Mouse (Mus musculus): Measurements from ENCODE around the gene Gm49322.
A peak's percentile ranks its signal among the peaks of the same experiment; 100 is the strongest.
"Not testable (repeated sequence)": the region's sequence is repeated elsewhere in the genome, so short reads cannot be mapped to it uniquely, and the experiment has no call there.

Gene Gm49322

DNA sequence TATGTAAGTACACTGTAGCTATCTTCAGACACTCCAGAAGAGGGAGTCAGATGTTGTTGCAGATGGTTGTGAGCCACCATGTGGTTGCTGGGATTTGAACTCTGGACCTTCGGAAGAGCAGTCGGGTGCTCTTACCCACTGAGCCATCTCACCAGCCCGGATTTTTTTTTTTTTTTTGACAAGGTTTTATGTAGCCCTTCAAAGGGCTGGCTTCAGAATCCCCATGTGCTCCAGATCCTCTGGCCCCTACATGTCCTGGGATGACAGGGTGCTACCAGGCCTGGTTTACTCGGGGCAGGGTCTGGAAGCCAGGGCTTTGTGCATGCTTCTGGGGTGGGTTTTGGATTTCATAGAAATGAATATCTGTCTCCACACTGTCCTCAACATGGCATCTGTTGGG, at the start of gene Gm49322:
TSS of gene Gm49322 (plus strand) at position 301 of the 400 bp plus-strand sequence.
- DNase-seq, result not testable (repeated sequence)

DNA sequence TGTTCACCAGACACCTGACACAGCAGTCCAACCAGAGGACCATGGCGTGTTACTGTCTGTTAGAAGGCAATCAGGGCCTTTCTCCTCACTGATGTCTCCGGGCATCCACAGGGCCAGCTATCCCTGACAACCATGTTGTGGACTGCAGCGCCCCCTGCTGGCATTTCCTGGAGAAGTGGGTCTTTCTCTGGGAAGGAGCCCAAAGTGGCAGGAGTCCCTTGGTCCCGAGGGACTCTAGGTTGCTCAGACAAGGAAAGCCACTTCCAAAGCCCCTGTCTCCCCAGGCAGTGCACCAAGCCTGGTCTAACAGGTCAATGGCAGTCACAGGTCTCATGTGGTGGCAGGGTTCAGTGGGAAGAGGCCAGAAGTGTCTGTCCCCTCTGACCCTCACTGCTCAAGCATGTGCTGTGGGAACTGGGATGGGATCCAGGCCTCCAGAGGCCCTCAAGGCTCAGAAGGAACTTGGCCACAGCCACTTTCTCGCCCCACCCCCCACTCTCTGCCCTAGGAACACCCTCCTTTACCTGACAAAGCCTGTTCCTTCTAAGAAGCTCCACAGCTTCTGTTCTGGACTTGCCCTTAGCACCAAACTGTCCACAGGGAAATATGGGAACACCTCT, 48.4 kb upstream of the Gm49322 start:
- no peak for DNase-seq

DNA sequence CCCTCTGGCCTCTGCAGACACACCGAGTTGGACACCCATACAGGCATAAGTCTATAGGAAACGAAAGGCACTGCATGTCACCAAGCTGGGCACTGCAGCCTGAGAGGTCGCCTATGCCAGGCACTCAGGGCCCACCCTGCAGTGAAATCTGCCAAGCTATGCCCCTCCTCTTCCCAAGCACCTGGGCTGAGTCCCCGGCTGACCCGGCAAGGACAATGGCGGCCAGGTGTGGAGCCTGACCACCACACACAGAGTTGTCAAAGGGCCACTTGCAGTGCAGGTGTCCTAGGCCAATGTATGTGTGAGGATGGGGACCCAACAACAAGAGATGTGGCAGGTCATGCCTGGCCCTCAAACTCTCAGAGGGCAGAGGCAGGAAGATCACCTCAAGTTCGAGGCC, 46.4 kb upstream of the Gm49322 start:
- no peak for DNase-seq

DNA sequence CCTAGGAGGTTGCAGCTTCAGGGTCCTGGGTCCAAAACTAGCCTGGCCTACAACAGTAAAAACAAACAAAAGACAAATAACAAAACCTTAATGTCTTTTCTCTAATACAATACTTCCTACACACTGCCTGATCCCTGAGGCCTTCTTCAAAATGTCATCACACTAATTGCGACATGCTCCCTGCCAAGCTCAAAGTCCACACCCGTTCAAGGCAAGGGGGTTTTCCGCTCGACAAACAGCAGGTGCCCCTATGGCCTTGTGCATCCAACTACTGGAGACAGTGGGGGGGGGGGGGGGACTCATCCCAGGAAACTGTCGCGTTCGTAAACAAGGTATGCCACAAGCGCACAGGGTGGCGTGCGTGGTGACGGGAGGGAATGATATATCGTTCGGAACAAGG, 45.2 kb upstream of the Gm49322 start:
- DNase-seq, result no peak

DNA sequence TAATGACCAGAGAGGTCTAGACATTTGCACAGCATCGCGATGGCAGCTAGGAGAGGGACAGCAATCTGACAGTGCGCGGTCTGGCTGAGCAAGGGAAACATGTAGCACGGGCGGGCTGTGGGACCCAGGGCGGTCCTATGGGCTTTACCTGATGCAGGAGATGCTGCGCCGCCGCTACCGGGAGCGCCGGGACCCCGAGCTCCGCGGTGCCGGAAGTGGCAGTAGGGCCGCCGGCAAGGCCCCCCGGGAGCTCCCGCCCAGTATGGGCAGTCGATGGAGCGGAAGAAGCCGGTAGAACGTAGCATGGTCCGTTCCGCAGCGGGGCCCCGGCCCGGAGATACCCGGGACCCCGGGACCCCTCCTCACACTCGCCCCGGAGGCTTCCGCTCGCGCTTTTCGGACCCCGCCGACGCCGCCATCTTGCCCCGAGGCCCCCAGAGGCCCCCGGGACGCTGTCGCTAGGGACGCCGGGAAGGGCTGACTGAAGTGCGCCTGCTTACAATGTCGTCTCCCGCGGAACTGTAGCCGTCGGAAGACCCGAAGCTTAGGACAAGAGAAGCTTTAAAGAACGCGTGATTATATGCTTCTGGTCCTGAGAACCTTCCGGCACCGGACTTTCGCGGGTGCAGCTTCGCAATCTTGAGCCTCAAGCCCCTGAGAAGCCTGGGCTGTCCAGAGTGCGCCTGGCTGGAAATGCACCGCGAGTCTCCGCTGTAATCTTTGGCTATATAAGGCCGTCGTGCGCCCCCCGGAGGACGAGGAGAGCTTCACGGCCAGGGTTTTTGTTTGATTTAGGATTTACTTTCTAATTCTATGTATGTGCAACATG, 44.5 kb upstream of the Gm49322 start, which contains the start of gene Rexo1:
TSS of gene Rexo1 (minus strand) at position 445 of the 829 bp plus-strand sequence.
- DNase-seq, result peak; percentile 92

DNA sequence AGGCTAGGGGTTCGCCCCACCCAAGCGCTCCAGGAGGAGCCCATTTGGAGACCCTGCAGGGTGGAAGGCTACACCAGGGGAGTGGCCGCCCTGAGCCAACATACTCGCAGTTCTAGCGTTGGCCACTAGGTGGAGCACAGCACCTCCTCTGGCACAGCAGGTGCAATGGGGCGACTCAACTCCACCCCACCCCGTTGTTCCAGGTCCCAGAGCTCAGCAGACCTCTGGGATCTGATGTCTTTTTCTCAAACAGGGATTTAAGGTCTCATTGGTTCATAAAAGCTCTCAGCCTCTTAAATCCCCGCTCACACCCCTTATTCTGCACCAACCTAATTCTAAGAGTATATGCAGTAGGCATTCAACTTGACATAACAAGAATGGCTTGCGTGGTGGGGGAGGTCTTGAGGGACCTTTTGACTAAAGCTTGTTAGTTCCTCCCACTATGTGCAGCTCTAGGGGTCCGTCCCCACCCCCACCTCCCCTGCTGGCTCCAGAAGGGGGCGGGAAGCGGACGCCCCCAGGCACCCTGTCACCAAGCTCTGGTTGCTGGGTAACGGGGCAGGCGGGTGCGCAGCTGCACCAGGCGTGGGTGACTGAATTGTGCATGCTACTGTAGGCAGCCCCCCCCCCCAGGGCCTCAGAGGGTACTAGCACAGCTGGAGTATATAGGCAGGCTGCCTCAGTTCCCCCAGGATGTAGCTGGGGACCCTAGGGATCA, 39.3 kb upstream of the Gm49322 start:
- peak; percentile 86 for DNase-seq

DNA sequence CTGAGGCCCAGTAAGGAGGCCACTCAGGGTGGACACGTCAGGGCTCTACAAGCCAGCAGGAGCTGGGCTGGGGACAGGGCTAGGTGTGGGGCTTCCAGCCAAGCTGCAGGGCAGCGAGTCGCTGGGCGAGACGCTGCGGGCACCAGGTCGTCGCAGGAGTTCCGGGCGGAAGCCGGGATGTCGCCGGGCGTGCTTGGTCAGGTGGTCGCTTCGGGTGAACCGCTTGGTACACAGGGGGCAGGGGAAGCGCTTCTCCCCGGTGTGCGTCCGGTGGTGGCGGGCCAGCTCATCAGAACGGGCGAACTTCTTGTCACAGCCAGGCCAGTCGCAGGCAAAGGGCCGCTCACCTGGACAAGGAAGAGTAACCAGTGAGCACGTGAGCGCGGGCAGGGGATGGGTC, 36.9 kb upstream of the Gm49322 start:
- DNase-seq, result no peak

DNA sequence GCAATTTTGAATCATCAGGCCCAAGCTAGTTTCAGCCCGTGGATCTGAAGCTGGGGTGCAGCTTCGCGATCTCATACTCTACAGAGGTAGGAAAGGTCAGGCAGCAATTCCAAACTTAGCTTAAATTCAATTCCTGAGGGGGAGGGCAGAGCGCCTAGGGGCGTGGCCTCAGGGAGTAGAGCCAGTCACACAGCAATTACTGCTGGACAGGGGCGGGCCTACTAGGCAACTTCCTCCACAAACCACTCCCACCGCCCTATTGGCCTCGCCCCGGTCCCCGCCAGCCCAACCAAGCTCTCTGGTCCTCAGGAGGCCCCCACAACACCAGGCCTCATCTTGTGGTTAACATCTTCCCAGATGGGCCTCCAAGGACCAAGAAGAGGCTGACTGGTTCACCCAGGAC, 36.2 kb upstream of the Gm49322 start:
- no peak for DNase-seq

DNA sequence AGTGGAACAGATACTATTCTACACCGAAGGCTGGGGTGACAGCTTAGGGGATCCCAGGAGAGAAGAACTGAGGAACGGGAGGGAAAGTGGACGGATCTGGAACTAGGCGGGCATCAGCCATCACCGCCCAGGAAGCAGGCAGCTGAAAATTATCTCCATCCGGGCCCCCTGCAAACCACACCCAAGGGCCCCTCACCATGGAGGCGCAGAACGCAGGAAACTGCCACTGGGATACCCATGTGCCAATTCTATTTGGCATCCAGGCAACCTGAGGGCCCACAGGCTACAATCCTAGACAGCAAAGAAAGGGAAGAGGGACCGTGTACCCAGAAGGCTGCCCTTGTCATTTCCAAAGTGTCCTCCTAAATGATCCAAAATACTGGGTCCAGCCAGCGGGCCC, 35.4 kb upstream of the Gm49322 start:
- DNase-seq, result no peak

DNA sequence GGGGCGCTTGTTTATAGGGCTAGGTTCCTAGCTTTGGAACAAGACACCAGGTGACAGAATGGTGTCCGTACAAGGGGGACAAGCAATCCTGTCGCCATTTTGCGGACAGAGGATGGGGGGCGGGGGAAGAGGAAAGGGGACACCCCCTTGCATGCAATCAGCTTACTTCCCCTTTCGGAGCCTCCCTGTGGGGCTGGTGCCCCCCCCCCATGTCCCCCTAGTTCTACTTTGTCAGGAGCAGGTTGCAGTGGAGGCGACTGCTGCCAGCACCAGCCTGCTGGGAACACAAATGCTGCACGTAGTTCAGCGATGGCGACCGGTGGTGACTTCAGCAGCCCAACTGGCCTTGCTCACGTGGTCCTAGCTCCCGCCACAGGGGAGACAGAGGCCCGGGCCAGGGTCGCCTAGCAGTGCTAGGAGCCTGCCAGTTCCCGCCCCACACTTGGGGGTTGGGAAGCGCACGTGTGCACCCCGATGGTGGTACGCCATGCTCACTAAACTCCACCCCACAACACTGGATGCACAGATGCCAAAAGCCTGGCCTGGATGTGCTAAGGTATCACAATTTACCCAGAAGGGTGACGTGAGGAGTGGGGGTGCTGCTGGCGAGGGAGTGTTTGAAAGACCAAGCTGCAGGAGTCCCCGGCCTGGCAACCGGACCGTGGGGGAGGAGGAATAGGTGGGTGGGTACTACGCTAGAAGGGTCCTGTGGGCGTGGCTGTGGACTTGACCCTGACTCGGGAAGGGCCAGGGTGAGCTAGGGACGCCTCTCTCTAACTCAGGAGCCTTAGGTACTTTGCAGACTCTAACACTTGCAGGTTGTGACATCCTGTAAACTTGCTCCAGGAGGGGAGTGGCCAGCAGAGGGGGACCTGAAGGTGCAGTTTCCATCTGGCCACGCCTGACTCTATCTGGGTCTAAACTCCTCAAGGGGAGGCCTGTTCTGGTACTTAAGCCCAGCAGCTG, 34.7 kb upstream of the Gm49322 start:
- no peak for DNase-seq

DNA sequence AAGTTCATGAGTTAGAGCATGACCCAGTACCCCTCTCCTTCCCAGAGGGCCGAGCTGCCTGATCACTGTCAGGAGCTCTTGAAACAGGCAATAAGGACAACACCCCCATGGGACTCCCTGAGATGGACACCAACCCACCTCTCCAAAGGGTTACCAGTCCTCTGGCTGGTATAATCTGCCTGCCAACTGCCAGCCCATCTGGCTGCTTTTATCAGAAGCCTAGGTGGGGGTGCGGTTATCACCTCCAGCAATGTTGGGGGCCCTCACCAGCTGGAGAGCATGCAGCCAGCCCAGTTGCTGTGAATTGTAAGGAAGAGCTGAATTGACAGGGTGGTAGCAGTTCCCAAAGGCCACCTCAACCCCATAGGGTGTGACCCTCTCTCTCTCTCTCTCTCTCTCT, 33.3 kb upstream of the Gm49322 start:
- no peak for DNase-seq

DNA sequence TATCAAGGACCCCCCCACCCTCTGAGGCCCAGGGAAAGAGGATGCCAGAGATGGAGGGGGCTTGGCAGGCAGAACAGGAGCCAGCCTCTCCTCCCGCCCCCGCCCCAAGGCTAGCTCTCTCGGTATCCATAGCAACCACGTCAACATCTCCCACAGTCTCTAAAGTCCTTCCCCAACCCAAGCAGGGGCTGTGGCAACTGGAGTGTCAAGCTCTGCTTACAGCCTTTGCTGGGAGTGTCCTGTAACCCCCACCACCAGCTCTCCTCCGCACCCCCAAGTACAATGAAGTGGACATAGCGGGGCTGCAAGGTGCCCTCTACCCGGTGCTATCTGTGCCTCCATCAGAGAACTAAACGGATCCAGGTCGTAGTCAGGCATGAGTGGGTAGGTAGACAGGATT, 31.9 kb upstream of the Gm49322 start:
- peak; percentile 72 for DNase-seq

DNA sequence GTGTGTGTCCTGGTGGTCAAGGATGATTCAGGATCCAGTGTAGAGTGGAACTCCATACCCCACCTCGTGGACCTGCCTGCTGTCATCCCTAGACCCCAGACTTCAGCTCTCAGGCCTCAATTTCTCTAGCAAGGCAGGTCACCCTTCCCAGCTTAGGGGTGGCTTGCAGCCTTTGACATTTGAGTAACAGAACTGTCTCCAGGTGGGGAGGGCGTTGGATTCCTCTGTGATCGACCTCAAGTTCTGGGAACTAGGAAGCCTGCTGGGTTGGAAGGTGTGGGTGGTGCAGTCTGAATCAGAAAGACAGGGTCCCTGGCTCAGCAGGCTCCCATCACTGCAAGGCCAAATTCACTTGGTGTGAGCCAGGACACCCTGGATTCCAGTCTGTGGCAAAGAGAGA, 30.9 kb upstream of the Gm49322 start:
- no peak for DNase-seq

DNA sequence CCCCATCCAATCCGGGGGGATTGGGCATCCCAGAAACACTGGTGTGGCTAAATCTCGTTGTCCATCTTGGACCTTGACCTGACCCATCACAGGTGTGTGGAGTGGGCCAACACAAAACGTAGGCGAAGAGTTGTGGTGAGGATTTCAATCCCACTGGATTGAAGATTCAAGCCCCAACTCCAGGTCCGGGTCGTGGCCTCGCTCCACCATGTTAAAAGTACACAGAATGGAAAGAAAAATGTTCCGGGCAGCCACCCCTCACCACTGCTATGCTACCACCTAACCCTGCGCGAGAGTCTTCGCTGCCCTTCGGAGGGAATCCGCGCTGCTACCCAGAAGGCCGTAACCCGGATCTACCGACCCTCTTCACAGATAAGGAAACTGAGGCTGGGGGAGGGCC, 29.9 kb upstream of the Gm49322 start:
- DNase-seq, result no peak

DNA sequence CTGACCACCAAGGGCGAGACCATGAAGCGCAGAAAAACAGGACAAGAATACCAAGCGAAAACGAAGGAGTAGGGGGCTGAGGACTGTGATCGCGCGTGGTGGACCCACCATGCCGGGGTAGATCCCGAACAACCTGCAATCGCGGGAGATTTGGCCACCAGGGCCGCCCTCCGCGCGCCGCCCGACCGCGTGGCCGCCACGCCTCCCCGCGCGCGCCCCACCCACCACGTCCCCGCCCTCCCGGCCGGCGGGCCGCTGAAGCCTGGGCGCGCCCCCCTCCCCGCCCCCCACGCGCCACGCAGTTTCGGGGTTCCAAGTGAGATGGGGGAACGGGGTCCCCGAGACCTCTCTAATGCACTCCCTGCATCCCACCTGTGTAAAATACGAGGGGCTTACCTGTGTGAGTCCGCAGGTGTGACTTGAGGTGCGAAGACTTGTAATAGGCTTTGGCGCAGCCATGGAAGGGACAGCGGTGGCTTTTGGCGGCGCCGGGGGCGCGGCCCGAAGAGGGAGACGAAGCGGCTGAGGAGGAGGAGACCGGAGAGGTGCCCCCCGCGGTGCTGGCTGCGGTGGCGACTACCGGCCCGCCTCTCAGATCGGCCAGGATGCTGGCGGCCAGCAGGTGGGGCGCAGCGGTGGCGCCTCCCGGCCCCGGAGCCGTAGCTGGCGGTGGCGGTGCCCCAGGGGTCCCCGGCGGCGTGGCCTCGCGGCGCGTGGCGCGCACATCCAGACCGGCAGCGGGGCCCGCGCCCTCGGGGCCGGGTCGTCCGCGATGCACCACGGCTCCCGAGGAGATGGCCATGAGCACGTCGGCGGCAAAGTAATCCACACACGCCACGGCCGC, 29.2 kb upstream of the Gm49322 start:
- peak; percentile 62 for DNase-seq

DNA sequence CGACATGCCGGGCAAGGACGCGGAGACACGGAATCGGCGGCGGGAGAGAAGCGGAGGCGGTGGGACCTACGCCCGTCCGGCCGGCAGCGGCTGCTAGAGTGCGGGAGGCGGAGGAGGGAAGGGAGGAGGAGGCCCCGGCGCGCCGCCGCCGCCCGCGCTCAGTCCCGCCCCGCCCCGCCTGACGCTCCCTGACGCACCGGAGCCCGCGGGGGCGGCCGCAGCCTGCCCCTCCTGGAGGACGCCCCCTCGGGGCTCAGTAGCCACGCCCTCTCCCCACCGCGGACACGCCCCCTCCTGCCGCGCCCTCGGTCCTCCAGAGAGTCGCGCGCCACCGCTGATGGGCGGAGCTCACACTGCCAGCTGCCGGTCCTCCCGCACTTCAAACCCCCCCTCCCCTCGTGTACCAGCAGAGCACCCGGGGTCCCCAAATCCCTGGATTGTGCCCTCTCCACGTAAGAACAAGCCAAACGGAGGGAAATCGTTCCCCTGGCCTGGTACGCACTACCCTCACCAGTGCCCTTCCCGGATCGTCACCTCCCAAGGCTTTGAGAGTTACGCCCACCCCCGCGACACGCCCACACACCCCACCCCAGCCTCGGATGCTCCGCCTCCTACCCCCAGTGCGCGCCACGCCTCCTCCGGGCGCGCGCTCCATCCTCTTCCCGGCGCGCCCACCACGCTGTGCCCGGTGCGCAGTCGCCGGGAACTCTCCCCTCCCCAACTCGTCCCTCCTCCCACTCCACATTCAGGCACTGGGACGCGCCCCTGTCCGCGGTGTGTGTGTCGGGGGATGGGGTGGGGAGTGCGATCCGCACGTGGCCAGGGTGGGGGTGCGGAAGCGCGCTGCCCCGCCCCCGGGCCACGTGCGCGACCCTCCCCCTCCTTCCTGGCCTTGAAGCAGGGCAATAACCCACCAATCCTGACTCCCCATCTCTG, 28.4 kb upstream of the Gm49322 start, which contains the start of gene Klf16:
TSS of gene Klf16 (minus strand) at position 127 of the 936 bp plus-strand sequence.
- DNase-seq, result peak; percentile 96

DNA sequence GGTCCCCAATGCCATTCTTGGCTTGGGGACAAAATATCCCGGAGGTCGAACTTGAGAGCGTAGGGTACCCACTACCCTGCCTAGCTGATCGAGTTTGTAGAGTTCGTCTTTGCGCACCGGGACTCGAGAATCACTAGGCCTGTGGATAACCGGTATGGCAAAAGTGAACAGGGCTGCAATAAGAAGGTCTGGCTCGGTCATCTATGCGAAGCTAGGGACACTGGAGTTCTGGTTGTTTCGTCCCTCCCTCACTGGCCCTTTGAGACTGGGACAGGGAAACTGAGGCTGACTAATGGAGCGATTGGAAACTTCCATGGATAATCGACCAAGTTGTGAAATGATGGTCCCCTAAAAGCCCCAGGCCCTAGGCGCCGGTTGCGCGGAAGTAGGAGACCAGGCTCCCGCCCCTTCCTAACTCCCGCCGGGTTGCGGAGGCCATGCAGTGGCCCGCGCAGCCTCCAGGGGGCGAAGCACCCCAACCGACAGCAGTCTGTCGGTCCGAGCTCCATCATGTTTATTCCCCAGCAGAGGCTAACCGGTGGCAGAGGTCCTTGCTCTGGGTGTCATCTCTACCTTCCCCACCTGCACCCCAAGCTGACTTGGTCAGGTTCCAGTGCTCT, 27.6 kb upstream of the Gm49322 start:
- peak; percentile 63 for DNase-seq

DNA sequence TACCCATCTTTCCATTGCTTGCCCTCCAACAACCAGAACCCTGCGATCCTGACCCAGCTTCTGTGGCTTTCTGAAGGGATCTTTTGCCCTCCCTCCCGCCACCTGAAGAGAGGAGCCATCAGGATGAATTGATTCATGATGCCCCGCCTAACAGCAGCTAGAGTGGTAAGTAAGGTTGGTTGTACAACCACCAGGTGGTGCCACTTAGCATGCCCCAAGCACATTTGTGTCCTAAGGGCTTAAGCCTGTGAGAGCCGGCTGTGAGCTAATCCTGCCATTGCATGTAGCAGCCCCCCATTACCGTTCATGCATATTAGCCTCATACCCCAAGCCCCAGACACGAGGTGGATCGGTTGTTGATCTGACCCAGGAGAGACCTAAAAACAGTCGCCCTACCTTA, 26.9 kb upstream of the Gm49322 start:
- no peak for DNase-seq

DNA sequence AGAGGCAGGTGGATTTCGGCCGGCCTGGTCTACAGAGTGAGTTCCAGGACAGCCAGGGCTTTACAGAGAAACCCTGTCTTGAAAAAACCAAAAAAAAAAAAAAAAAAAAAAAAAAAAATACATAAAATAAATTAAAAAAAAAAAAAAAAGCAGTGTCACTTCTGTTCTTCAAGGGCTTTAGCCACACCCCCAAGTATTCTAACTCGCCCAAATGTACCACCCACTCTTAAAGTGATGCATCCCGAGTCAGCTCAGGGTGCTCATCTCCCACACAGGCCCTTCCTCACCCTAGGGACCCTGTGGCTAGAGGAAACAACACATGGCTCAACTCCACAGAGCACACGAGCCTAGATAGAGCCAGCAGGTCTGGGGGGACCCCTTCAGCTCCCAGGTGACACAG, 22.8 kb upstream of the Gm49322 start:
- no peak for DNase-seq

DNA sequence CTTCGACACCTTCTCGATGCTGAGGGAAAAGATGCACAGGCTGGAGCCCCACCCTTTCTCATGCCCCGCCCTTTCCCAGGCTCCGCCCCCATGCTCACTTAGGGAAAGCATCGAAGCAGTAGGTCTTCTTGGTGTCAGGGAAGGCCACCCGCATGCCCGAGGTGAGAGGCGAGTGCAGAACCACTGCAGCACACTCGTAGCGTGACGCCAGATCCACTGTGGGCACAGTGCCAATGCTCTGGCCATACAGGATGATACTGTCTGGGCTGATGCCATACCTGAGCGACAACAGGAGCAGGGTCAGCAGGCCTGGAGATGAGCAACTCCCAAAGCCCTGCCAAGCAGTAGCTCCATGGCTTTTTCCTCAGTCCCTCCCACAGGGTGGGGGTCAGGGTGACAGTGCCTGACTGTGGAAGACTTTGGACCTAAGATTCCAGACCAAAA, 21.8 kb upstream of the Gm49322 start:
- no peak for DNase-seq

All from right cerebral cortex, postnatal 25 days (tissue).